Mouse (Mus musculus) B cell, adult 67 days (primary cell): ENCODE measurements around the gene Arsk. TPM values are rescaled to one million over a fixed set of nuclear protein-coding genes. Genes with fewer than 3 reads are reported as not detected.

Experiments used
- total RNA-seq, 2 experiments: library from RNA; stranded (reverse); gene quantifications; 4 replicates each; pipeline ENCODE4 v1.2.4; 2023

Gene Arsk
- total RNA-seq = 10 to 100 TPM; 11.9 to 16.5 TPM

GRCm38 (mm10) chr13:76098493-76099303 is at the start of gene Arsk, which contains the start of gene Ttc37:
Gene Arsk, minus strand, starts transcription at chr13:76098660.
Gene Ttc37, plus strand, starts transcription at chr13:76098734.

GRCm38 (mm10) chr13:76056896-76057266 is 41.6 kb downstream of the Arsk start, which contains the start of gene Gpr150:
Gene Gpr150, minus strand, starts transcription at chr13:76056996.

GRCm38 (mm10) chr13:76017974-76018843 is 80.3 kb downstream of the Arsk start, which contains the start of gene Rfesd:
Gene Rfesd, minus strand, starts transcription at chr13:76018719.

Other genes with a start within 250 kb of the Arsk start
- gene Rhobtb3, start 154.7 kb downstream of the Arsk start, total RNA-seq = under 1 TPM in 1 of 2 experiments, not detected in 1; 0.58 TPM
- gene Spata9, start 131.5 kb downstream of the Arsk start, total RNA-seq = not detected
- gene Rfesd, start 79.9 kb downstream of the Arsk start, total RNA-seq = 10 to 100 TPM; 10.0 to 17.2 TPM
- gene Gpr150, start 41.7 kb downstream of the Arsk start, total RNA-seq = not detected
- gene Ttc37, start 74 bp upstream of the Arsk start, total RNA-seq = 10 to 100 TPM; 26.9 to 33.7 TPM
- not detected for gene Fam81b, start 206.4 kb upstream of the Arsk start, total RNA-seq